Mouse (Mus musculus) CH12.LX (cell line): ENCODE measurements around the gene Trp63. TPM values are rescaled to one million over a fixed set of nuclear protein-coding genes. Genes with fewer than 3 reads are reported as not detected.

Experiments
- DNase-seq: peaks from one replicate; pipeline ENCODE4 v3.0.0-alpha.2; 2013; ENCODE audit errors: extremely low read depth
- H3K27ac ChIP-seq: 2 replicates; pipeline ENCODE4 v1.5.1; 2012; ENCODE audit warnings: low read depth, mild to moderate bottlenecking, control low read depth, moderate library complexity; ENCODE audit not compliant: insufficient read depth
- H3K27me3 ChIP-seq: replicated peaks from 2 replicates; pipeline ENCODE3; 2012; ENCODE audit warnings: inconsistent platforms
- H3K36me3 ChIP-seq, 2 experiments: replicated peaks in 1 of 2; 2 replicates each; pipeline versions ENCODE3 to v1.6.1; 2012; ENCODE audit warnings: inconsistent platforms in 1 of 2, low read length in 1 of 2, mild to moderate bottlenecking in 1 of 2, mixed read lengths in 1 of 2, moderate library complexity in 1 of 2; ENCODE audit not compliant: control insufficient read depth in 1 of 2, insufficient read depth in 1 of 2
- H3K4me1 ChIP-seq, 2 experiments: 2 replicates each; pipeline ENCODE4 v1.6.1; 2012; ENCODE audit warnings: inconsistent platforms in 1 of 2, moderate library complexity in 1 of 2; ENCODE audit not compliant: insufficient read depth in 2 of 2, control insufficient read depth in 1 of 2
- H3K4me2 ChIP-seq: 2 replicates; pipeline ENCODE4 v1.6.1; 2012; ENCODE audit warnings: low read depth, mild to moderate bottlenecking, control low read depth; ENCODE audit not compliant: poor library complexity, insufficient read depth, severe bottlenecking
- H3K4me3 ChIP-seq, 3 experiments: fragments of 150-350 bp in 1 of 3; sonication (generic) in 1 of 3; replicated peaks in 1 of 3; 2 replicates each; pipeline versions ENCODE3 to v1.5.1; 2011 to 2012; ENCODE audit warnings: low read depth in 2 of 3, low read length in 2 of 3, mild to moderate bottlenecking in 2 of 3, moderate library complexity in 2 of 3, control low read depth in 1 of 3, improper control_type of control experiment in 1 of 3, inconsistent platforms in 1 of 3, mixed read lengths in 1 of 3; ENCODE audit not compliant: poor library complexity in 1 of 3
- H3K79me2 ChIP-seq: replicated peaks from 2 replicates; pipeline ENCODE4 v1.6.1; 2012; ENCODE audit warnings: mild to moderate bottlenecking, moderate library complexity; ENCODE audit not compliant: control insufficient read depth, poor library complexity, insufficient read depth, severe bottlenecking; ENCODE audit errors: extremely low read depth
- H3K9ac ChIP-seq: 2 replicates; pipeline ENCODE4 v1.6.1; 2012; ENCODE audit warnings: low read depth, mild to moderate bottlenecking, control low read depth, moderate library complexity; ENCODE audit not compliant: insufficient read depth
- H3K9me3 ChIP-seq: replicated peaks from 2 replicates; pipeline ENCODE3; 2012; ENCODE audit warnings: low read length, inconsistent platforms, mixed read lengths
- CHD1 ChIP-seq: IDR thresholded peaks from 2 replicates; pipeline ENCODE4 v1.6.1; 2012; ENCODE audit warnings: low read depth, low read length, improper control_type of control experiment, inconsistent platforms
- CHD2 ChIP-seq: IDR thresholded peaks from 2 replicates; pipeline ENCODE4 v1.6.1; 2011; ENCODE audit warnings: low read length, improper control_type of control experiment
- ETS1 ChIP-seq: conservative IDR thresholded peaks from 2 replicates; pipeline ENCODE4 v1.6.1; 2012; ENCODE audit warnings: low read depth, mild to moderate bottlenecking, inconsistent platforms, low read length, improper control_type of control experiment, moderate library complexity
- GABPA ChIP-seq: IDR thresholded peaks from 2 replicates; pipeline ENCODE4 v1.6.1; 2012; ENCODE audit warnings: low read depth, low read length, improper control_type of control experiment, inconsistent platforms; ENCODE audit not compliant: insufficient replicate concordance
- JUN ChIP-seq: IDR thresholded peaks from 2 replicates; pipeline ENCODE4 v1.6.1; 2011; ENCODE audit warnings: low read depth, mild to moderate bottlenecking, low read length, improper control_type of control experiment, moderate library complexity; ENCODE audit not compliant: insufficient read depth
- JUND ChIP-seq: conservative IDR thresholded peaks from 2 replicates; pipeline ENCODE4 v1.6.1; 2011; ENCODE audit warnings: low read depth, low read length, improper control_type of control experiment
- MAFK ChIP-seq: IDR thresholded peaks from 2 replicates; pipeline ENCODE4 v1.6.1; 2011; ENCODE audit warnings: low read length, improper control_type of control experiment; ENCODE audit not compliant: insufficient replicate concordance
- MAZ ChIP-seq: IDR thresholded peaks from 2 replicates; pipeline ENCODE4 v1.6.1; 2012; ENCODE audit warnings: low read depth, mild to moderate bottlenecking, inconsistent platforms, low read length, improper control_type of control experiment, moderate library complexity
- MXI1 ChIP-seq: IDR thresholded peaks from 2 replicates; pipeline ENCODE4 v1.6.1; 2011; ENCODE audit warnings: mild to moderate bottlenecking, low read depth, low read length, improper control_type of control experiment
- NELFE ChIP-seq: IDR thresholded peaks from 2 replicates; pipeline ENCODE4 v1.6.1; 2011; ENCODE audit warnings: low read depth, low read length, improper control_type of control experiment
- NRF1 ChIP-seq: IDR thresholded peaks from 2 replicates; pipeline ENCODE4 v1.6.1; 2014; ENCODE audit warnings: low read depth, mild to moderate bottlenecking, inconsistent platforms, low read length, improper control_type of control experiment, moderate library complexity
- RAD21 ChIP-seq: IDR thresholded peaks from 2 replicates; pipeline ENCODE4 v1.6.1; 2011; ENCODE audit warnings: low read depth, mild to moderate bottlenecking, low read length, improper control_type of control experiment, moderate library complexity
- SIN3A ChIP-seq: IDR thresholded peaks from 2 replicates; pipeline ENCODE4 v1.6.1; 2012; ENCODE audit warnings: low read length, improper control_type of control experiment, inconsistent platforms
- SMC3 ChIP-seq: IDR thresholded peaks from 2 replicates; pipeline ENCODE4 v1.6.1; 2011; ENCODE audit warnings: low read depth, low read length, improper control_type of control experiment
- TCF12 ChIP-seq: IDR thresholded peaks from 2 replicates; pipeline ENCODE4 v1.6.1; 2014; ENCODE audit warnings: low read depth, mild to moderate bottlenecking, inconsistent platforms, low read length, improper control_type of control experiment
- UBTF ChIP-seq: IDR thresholded peaks from 2 replicates; pipeline ENCODE4 v1.6.1; 2012; ENCODE audit warnings: low read depth, mild to moderate bottlenecking, inconsistent platforms, low read length, improper control_type of control experiment, moderate library complexity
- USF2 ChIP-seq: conservative IDR thresholded peaks from 2 replicates; pipeline ENCODE4 v1.6.1; 2011; ENCODE audit warnings: low read depth, low read length, improper control_type of control experiment
- ZC3H11A ChIP-seq: IDR thresholded peaks from 2 replicates; pipeline ENCODE4 v1.6.1; 2012; ENCODE audit warnings: low read depth, mild to moderate bottlenecking, inconsistent platforms, low read length, improper control_type of control experiment
- ZKSCAN1 ChIP-seq: IDR thresholded peaks from 2 replicates; pipeline ENCODE4 v1.6.1; 2012; ENCODE audit warnings: low read depth, inconsistent platforms, low read length, improper control_type of control experiment, borderline replicate concordance
- ZMIZ1 ChIP-seq: IDR thresholded peaks from 2 replicates; pipeline ENCODE4 v1.6.1; 2012; ENCODE audit warnings: low read depth, mild to moderate bottlenecking, inconsistent platforms, low read length, improper control_type of control experiment
- dilution Hi-C: fragments of 300-500 bp; cut with MboI; formaldehyde crosslinking; loops from 2 replicates; pipeline ENCODE4 v1.14.3; 2020; ENCODE audit warnings: low sequenced_read_pairs; ENCODE audit not compliant: extremely low pct_unique_long_range_greater_than_20kb, extremely low pct_ligation_motif_present
- in situ Hi-C: fragments of 300-500 bp; cut with MboI; formaldehyde crosslinking; loops from 3 replicates; pipeline ENCODE4 v1.14.3; 2019; ENCODE audit warnings: low sequenced_read_pairs, low pct_ligation_motif_present, low pct_unique_long_range_greater_than_20kb, mixed read lengths
- polyA plus RNA-seq: library from polyadenylated mRNA; unstranded; fragments of >175 nt; gene quantifications from 2 replicates; pipeline ENCODE4 v1.2.1, GENCODE M21; 2012; ENCODE audit warnings: low read depth; ENCODE audit not compliant: insufficient read length
- total RNA-seq, 2 experiments: library from RNA; depleted of rRNA; stranded (reverse); fragments of 300-350 nt in 1 of 2; fragments of >200 nt in 1 of 2; gene quantifications; 2 replicates each; pipeline ENCODE4 v1.2.3; 2012 to 2014

Trp63 gene
- total and polyA plus RNA-seq, 3 experiments: 10.5 to 28.0 (median 20.6) TPM

GRCm38 (mm10) chr16:25807116-25807515, 123.6 kb downstream of the Trp63 start:
- Histone ChIP-seq H3K4me2 (no peak overlapping the region), H3K9me3 (no peaks in the 10 kb centered on the region), H3K79me2 (no peaks in the 10 kb centered on the region), H3K36me3 (peaks cover 2 to 44% of the 10 kb centered on the region in 2 experiments), H3K4me1 (peaks cover 0 to 49% of the 10 kb centered on the region in 2 experiments; a peak in 2 of 4 replicates), H3K27ac (no peak overlapping the region), H3K4me3 (no peak overlapping the region), H3K9ac (no peak overlapping the region), H3K27me3 (no peaks in the 10 kb centered on the region)
- in situ Hi-C loops: no loop called here
- no peak for TF ChIP-seq MXI1
- TF ChIP-seq ZMIZ1: no peak
- no peak for TF ChIP-seq ETS1
- no peak for TF ChIP-seq NELFE
- no peak for TF ChIP-seq SMC3
- TF ChIP-seq ZKSCAN1: no peak
- no peak for TF ChIP-seq UBTF
- TF ChIP-seq RAD21: no peak
- no peak for TF ChIP-seq GABPA
- no peak for TF ChIP-seq MAZ
- TF ChIP-seq USF2: no peak
- TF ChIP-seq NRF1: no peak
- TF ChIP-seq CHD1: no peak
- no peak for TF ChIP-seq ZC3H11A
- no peak for TF ChIP-seq MAFK
- TF ChIP-seq SIN3A: no peak
- no peak for TF ChIP-seq CHD2
- no peak for TF ChIP-seq JUN
- dilution Hi-C loops: no loop called here
- DNase-seq: no peak

GRCm38 (mm10) chr16:25817753-25818624, 134.4 kb downstream of the Trp63 start:
- Histone ChIP-seq H3K9ac (no peak overlapping the region), H3K27me3 (no peaks in the 10 kb centered on the region), H3K9me3 (no peaks in the 10 kb centered on the region), H3K27ac (no peak overlapping the region), H3K4me2 (no peak overlapping the region), H3K4me1 (peaks cover 2 to 18% of the 10 kb centered on the region in 2 experiments; a peak in 2 of 4 replicates)
- dilution Hi-C loops: no loop called here
- no peak for DNase-seq
- TF ChIP-seq MAFK (no peak), JUND (no peak), TCF12 (no peak)
- TF ChIP-seq, all 38 proteins: peak for 0
- H3K79me2 ChIP-seq: no peaks in the 10 kb centered on the region; the same call in 1 of the 2 replicates
- no peak overlapping the region for H3K4me3 ChIP-seq
- peaks cover 21 to 52% of the 10 kb centered on the region in 2 experiments for H3K36me3 ChIP-seq
- in situ Hi-C loops: no loop called here
